Mouse (Mus musculus): ENCODE measurements around the gene Sh3pxd2a.

The Sh3pxd2a gene

DNA sequence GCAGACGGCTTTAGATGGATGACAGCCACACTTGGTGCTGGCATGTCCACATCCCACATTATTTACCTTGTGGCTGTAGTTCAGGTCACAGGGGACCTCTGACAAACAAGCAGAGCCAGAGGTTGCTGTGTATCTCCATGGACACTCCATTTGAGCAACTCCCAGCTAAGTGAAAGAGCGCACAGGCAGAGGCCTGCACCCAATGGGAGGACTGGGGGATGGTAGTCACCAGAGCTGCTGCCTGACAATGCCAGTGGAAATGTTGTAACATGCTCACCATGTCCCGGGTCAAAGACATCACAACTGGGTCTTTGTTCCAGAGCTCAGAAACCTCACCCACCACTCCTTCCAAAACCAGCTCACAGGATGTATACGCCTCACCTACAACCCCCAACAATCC is 153.0 kb downstream of the Sh3pxd2a start:
- no peak for DNase-seq (ENCODE audit: low spot score in 2 of 2)

DNA sequence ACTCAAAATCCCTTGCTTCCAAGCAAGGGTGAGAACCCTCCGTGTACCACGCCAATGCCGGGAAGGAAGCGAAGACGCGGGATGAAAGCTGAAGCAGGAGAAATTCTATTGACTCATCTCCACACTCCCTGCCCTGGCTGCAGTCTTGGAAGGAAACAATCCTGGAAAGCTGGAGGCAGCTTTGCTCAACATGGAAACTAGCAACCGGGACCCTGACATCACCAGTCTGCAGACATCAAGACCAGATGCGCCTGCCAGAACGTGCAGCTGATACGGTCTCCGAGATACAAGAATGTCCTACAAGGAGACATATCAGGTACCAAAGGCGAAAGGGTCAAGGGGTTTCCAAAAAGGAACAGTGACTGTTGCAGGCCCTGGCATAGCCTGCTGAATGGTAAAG is 154.4 kb downstream of the Sh3pxd2a start:
- no peak for DNase-seq (ENCODE audit: low spot score in 2 of 2)

DNA sequence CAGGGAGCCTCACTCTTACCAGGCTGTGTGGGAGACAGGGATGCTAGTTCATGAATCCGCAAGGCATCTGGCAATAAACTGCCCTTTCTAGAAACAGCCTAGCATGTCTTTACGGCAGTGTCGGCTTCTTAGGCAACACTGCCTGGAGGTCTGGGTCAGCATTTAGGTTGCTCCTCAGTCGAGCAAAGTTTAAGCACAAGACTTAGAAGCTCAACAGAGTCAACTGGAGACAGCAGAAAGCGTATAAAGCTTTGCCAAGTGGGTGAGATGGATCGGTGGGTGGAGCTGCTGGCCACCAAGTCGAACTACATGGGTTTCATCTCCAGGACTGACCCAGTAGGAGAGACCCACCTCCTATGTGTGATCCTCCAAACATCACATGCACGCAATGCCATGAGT is 157.3 kb downstream of the Sh3pxd2a start:
- DNase-seq (ENCODE audit: low spot score in 2 of 2): no peak

DNA sequence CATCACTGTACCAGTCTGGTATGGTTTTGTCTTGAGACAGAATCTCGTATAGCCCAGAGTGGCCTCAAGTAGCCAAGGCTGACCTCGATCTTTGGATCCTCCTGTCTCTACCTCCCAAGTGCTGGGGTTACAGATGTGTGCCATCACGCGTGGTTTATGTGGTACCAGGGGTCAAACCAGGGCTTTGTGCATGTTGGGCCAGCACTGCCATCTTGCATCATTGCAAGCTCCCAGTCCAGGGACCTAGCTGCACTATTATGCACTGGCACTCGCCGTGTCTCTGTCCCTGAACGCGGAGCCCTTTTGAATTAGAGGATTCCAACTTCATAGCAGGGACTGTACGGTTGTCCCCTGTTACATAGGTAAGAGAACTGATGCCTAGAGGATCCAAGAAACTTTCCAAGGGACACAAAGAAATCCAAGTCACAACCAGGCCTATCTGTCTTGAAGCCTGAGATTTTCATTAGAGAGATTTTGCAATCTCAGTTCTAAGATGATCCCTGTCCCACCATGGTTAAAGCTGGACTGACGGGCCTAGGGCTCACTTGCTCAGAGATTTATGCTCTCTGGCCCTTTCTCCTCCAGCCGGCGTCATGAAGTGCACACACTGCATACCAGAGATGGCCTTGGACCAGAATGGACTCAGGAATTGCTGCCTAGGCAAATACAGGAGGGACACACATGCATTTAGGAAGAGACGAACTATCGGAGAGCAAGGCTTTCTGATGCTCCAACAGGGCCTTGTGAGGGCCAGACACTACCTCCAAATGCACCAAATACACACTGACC is 157.9 kb downstream of the Sh3pxd2a start:
- no peak for DNase-seq (ENCODE audit: low spot score in 2 of 2)

DNA sequence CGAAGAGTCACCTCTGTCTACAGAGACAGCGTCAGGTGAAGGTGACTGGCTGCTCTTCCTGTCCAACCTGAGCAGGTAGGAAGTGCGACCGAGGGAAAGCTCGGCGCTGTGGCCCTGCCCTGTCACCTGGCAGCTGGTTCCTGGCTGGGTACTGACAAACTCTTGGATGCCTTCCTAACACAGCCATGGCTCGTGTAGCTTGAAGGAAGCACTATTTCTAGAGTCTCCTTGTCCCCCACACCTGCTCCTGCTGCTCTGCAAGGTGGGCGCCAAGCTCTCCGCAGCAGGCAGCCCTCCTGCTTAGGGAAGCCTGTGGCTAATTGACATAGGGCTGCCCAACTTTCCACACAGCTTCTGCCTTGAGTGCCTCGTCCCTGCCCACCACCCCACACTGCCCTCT is 158.8 kb downstream of the Sh3pxd2a start:
- no peak for DNase-seq (ENCODE audit: low spot score in 2 of 2)

DNA sequence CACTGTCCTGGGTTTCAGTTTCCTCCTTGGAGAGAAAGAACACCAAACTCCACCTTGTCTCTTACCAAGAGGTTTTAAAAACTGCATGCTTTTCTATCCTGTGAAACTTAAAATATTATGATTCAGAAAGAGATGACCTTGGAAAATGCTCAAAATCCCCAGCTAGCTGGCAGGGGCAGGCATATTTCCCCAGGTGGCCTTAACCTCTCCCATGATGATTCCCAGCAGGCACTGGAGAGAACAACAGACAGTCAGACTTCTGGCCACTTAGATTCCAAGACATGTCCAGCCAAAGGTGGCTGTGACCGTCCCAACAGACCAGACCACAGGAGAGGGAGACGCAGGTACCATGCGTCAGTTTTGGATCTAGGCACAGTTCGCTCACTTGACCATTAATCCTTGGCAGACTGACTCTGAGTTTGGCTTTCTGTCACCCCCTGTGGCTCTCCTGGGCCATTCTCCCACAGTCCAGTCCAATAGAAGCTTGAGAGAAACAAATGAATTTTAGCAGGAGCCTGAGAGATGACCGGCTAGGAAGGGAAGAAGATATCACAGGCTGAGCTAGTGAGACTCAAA is 159.9 kb downstream of the Sh3pxd2a start:
- DNase-seq (ENCODE audit: low spot score in 2 of 2): no peak

DNA sequence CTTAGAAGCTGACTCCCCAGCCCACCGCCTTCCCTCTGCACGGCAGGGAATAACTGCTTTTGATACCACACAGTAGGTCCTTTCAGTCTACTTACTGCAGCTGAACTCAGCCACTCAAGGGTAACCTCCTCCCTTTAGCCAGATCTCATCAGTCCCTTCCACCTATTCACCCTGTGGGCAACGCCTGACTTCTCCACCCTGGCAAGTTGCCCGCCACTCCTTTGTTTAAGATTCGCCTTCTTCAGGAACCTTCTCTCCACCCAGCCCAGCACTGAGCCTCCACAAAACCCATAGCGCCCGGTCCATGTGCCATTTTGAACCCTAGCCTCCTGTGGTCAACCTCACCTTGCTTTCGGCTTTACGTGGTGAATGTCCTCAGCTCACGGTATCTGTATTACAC is 161.1 kb downstream of the Sh3pxd2a start:
- DNase-seq (ENCODE audit: low spot score in 2 of 2): no peak

DNA sequence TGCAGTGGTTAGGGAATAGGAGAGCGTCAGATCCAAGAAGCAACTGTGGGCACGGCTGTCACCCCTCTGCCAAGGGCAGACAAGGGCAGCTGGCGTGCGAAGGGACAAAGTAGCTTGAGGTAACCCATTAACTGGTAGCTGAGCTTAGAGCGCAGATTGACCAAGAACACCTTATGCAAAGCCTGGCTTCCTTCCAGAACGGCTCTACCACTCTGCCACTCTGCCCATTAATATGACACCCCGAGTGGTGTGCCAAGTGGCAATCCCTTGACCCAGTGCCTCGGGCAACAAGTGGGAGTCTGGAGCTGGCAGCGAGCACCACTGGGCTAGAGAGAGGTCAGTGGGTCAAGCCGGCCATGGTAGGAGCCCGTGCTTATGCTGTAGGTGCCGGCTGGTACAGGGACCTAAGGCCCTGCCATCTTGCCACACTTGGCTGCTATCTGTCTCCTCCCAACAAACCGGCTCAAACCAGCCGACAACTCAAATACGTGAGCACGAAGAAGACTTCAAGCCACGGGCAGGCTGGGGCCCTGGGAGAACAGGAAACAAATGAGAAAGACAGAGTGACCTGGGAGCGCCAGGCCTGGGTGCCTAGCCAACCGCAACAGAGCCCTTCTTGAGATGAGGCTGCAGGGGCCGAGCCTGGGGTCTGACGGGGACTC is 161.9 kb downstream of the Sh3pxd2a start:
- no peak for DNase-seq (ENCODE audit: low spot score in 2 of 2)

DNA sequence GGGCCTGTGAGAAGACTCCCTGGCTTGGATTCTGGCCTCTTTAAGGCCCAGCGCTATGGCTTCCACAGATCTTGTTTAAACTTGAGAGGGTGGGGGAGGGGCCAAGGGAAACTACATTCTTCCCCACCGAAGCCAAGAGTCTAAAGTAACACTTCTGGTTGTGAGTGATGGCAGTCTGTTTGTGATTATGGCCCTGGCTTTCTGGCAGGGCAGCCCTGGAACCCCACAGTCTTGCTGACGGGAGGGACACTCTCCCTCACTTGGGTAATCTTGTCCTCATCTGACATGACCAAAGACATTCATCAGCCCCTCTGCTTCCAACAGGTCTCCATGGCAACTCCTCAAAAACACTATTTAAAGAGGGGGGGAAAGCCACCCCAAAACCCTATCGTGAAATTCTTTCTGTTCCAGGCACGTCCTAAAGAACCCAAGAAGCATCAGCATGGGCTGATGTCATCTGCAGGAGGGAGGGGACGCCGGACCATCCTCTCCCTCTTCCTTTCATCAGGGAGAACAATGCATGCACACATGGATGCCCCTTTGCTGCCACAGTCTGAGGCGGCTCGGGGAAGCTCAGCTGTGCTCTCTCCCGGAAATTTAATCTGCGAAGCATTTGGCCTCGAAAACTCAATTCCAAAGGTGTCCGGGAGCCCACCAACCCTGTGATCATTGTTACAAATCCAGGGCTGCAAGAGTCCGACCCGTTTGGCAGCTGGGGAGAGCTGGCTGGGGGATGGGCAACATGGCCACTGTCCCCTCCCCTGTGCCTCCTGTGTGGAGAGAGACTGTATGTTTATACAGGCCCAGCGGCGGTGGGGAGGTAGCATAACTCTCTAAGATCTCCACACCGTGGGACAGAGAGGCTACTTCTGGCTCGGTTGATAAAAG is 162.7 kb downstream of the Sh3pxd2a start:
- DNase-seq (ENCODE audit: low spot score in 2 of 2): no peak

DNA sequence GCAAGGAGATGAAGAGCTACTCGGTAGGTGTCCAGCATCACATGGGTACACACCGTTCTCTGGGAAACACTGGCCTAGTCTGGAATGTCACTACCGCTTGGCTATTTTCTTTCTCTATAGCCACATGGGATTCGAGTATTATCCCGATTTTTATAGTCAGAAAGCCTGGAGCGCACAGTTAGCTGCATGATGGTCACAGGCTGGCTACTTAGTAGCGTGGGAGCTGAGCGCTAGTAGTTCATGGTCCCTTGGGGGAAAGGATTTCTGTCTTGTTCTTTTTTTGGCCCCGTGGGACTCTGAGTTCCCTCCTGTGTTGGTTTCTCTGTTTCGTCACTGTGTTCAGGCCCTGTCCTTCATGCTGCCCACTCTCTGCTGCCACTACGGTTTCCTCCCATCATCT is 166.1 kb downstream of the Sh3pxd2a start:
- no peak for DNase-seq (ENCODE audit: low spot score in 2 of 2)

DNA sequence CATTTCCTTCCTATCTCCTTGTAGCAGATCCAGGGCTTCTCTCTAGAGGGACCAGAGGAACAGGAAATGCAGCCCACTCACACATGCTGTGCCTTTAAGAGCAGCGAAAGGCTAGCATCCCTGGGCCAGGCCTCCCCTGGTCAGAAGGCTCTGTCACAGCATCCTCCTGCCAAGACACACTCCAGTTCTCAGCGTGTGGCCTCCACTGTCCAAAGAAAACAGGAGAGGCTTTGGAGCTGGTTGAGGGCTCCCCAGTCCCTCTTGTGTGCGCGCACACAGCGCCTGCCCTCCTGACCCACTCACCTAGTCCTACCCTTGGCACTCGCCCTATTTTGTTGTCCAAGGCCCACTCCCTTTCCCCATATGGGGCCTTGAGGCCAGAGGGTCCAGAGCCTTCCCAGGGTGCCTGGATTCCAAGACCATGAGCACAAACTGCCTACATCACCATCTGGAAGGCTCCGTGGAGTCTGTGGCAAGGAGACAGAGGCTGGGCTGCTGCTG is 171.7 kb downstream of the Sh3pxd2a start:
- peak in 1 of 2 experiments; percentile 51 for DNase-seq (ENCODE audit: low spot score in 2 of 2)

DNA sequence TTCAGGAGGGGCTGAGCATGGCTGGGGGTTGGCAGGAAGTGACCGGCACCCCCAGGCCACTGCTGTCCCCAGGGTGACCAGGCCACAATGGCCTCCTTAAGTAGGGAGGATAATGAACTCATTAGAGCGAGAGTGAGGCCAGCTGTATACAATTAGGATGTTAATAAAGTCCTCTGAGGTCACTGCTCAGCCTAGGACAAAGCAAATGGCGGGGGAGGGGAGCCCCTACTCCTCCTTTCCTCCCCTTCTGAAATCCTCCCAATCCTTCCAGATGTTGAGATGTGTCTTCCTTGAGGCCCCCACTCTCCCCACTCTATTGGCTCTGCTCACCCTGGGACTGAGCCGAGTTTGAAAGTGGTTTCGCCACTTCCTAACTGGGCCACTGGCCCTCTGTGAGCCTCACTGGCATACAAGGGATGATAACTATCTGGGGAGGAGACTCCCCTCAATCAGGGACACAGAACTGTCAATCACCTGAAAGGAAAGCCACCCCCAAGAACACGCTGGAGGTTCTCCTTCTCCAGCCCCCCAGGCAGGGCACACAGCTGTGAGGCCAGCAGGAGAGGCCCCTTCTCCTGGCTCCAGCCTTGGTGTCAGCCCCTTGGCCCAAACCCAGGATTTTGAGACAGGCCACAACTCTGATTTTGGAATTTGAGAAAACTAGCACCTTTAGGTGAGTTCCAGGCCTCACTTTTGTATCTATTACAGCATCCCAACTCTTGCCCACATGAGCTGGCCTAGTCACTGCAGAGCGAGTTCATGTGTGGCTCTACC is 172.7 kb downstream of the Sh3pxd2a start:
- DNase-seq (ENCODE audit: low spot score in 2 of 2): no peak

DNA sequence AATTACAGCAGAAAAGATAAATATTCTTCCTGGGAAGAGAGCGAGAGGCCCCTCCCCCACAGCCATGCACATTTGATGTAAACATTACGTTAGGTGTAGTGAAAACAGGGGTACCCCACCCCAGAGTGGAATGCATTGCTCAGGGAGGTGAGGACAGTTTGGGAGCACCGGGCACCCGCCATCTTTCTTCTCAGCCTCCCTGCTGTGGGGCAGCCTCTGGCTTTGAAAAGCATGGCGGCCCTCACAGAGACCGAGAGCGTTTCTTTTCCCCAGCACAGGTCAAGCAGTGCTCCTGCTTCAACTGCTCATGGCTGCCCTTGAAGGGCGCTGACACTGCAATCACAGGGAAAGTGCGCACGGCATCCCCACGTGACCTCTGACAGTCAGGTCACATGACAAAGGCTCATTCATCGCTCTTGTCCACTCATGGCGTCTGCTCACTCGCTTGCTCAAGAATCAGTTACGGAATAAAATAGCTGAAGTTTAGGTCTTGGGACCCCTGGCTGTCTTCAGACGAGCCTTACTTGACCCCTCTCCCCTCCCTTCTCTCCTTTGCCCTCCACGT is 177.2 kb downstream of the Sh3pxd2a start:
- no peak for DNase-seq (ENCODE audit: low spot score in 2 of 2)

DNA sequence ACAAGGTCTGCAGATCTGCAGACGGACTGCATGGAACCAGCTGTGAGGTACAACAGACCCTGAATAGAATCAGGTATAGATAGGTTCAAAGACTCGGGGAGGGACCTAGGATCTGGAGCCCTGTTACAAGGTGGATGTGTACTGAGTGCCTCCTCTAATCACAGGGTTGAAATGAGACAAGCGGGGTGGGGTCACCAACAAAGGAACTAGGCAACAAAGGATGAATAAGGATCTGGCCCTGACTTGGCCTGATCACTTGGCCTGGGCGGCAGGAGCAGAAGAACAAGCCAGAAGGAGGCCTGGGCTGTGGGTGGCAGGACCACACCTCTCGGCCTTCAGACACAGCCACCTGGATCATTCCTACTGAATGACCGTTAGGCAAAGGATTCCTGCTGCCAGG is 178.6 kb downstream of the Sh3pxd2a start:
- no peak for DNase-seq (ENCODE audit: low spot score in 2 of 2)

DNA sequence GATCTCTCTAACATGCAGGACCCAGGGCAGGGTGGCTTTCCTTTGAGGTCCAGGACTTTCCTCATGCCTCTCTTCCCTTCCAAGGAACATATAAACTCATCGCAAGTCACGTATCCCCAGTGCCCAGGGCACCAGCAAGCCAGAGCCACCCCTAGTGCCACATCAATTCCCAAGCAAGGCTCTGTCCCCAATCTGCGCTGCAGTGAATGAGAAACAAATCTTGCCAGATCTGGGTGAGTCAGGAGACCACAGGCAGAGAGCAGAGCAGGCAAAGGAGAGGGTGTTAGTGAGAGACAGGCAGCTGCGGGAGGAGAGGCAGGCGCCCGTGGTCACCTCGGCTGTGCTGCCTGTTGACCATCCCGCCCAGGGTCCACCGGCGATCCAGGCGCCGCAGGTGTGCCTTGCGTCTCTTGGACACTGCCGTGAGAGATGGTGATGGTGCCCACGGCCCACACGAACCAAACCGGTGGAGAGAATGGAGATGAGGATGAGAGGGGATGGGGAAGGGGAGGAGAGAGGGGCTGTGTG is 181.4 kb downstream of the Sh3pxd2a start:
- DNase-seq (ENCODE audit: low spot score in 2 of 2): no peak

DNA sequence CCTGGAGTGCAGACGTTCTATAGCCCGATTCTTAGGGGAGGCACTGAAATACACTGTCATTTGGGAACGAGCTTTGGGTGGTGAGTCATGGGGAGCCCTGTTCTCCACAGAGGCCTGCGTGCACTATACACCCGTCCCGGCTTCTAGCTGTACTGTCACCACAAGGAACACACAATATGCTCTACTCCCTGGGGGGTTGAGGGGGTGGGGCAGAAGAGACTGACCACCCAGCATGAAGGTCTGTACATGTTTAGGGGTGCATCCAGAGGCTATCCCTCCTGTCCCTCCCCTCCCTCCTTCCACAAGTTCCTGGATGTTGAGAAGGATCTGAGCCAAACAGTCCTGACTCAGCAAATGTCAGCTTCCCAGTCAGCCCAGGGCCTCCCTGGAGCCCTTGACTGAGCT is 182.1 kb downstream of the Sh3pxd2a start:
- DNase-seq (ENCODE audit: low spot score in 2 of 2): no peak

DNA sequence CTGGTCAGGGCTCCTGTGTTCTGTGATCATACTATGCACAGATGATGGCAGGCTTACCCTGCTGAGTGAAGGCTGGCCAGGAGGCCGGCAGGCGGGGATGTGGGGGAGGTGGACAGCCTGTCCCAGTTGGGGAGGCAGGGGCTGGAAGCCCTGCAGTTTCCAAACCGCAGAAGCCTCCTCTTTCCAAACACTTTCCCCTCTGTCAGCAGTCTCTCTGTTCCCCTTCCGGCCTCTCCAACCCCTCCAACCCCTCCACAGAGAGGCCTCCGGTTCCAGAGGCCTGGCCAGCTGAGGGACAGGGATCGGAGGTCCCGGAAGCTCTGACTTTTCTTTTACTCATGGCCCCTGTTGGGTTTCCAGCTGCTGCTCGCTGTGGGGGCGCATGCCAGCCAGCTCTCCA is 183.3 kb downstream of the Sh3pxd2a start:
- DNase-seq (ENCODE audit: low spot score in 2 of 2): peak in 1 of 2 experiments; percentile 46

DNA sequence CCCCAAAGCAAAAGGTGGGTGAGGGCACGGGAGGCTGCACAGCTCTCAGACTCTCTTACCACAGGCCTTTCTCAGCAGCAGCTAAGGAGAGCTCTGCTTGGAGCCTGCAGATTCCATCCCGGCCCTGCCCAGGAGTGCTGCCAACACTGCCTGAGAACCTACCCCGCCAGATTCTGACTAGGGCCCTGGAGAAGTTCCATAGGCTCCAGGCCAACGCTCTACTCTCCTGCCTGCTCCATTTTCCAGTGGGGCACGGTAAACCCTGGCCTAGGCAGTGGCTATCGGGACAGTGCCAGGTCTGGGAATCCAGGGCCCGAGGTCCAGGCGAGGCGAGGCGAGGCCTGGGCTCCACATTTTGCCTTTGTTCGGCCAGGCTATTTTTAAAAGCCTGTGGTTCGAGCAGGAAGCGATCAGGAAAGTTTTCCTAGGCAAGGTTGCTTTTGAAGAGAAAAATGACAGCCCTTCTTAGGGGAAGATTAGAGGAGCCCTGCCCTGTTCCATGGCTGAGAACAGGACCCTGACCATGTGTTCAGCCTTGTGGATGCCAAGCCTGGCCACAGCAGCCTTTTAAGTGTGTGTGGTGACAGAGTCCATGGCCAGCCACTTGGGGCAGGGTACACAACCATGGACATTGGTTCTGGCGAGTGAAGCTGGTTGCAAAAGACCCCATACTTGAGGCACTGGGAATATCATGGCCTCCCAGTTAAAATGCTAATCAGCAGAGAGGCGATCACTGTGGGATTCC is 184.2 kb downstream of the Sh3pxd2a start:
- DNase-seq (ENCODE audit: low spot score in 2 of 2): peak; percentile 77 to 83

DNA sequence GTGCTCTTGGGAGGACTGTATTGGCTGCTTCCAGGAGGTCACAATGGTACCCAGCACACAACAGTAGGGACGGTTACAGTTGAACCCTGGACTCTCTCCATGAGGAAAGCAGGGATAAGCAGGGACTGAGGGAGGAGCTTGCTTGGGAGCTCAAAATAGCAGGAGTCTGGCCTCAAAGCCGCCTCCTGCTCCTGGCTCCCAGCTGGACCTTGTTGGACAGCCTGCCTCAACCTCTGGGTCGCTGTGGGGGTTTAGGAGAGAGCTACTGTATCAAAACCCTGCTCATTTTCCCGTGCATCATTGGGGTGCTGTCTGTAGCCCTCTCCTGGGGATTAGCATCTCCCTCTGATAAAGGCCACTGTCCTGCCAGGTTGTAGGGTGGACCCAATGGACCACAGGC is 184.8 kb downstream of the Sh3pxd2a start:
- DNase-seq (ENCODE audit: low spot score in 2 of 2): no peak

DNA sequence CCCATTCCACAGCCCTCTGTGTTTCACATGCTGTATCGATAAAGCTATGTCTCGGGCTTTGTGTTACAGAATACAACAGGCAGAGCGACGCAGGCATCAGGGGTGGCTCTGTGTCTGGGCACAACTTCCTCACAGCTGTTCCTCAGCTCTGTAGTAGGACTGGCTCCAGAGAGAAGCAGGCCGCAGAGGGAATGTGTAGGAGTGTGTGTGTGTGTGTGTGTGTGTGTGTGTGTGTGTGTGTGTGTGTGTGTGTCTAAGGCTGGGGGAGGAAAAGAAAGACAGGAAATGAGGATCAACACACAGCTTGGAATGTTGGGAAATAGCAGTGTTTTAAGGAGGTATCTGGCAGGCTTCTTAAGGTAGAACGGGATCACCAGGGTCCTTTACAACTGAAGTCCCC is 187.5 kb downstream of the Sh3pxd2a start:
- DNase-seq (ENCODE audit: low spot score in 2 of 2): no peak
